Mouse (Mus musculus) liver, embryonic 15.5 days (tissue): ENCODE data around the gene Diaph2. TPM values are rescaled to one million over a fixed set of nuclear protein-coding genes. Genes with fewer than 3 reads are reported as not detected.
A peak's percentile ranks its signal among the peaks of the same experiment; 100 is the strongest.
"Not testable (repeated sequence)": the region's sequence is repeated elsewhere in the genome, so short reads cannot be mapped to it uniquely, and the experiment has no call there.

Experiments
- ATAC-seq: fragments of 200-750 bp; cut with Nextera tagmentation; 2 replicates; pipeline ENCODE4 v1.8.0; 2017; ENCODE audit warnings: moderate number of reproducible peaks, mild to moderate bottlenecking, moderate library complexity; ENCODE audit not compliant: insufficient read depth
- H3K27ac ChIP-seq: fragments of 300-500 bp; sonication (generic); replicated peaks from 2 replicates; pipeline ENCODE4 v1.5.1; 2015; ENCODE audit warnings: mild to moderate bottlenecking, inconsistent platforms
- H3K27me3 ChIP-seq: fragments of 300-500 bp; sonication (generic); 2 replicates; pipeline ENCODE4 v1.6.1; 2015; ENCODE audit warnings: mild to moderate bottlenecking, inconsistent platforms
- H3K36me3 ChIP-seq: fragments of 300-500 bp; sonication (generic); replicated peaks from 2 replicates; pipeline ENCODE4 v1.6.1; 2015; ENCODE audit warnings: moderate library complexity, mild to moderate bottlenecking, inconsistent platforms
- H3K4me1 ChIP-seq: fragments of 300-500 bp; sonication (generic); replicated peaks from 2 replicates; pipeline ENCODE4 v1.6.1; 2015; ENCODE audit warnings: inconsistent platforms
- H3K4me2 ChIP-seq: fragments of 300-500 bp; sonication (generic); 2 replicates; pipeline ENCODE4 v1.6.1; 2015; ENCODE audit warnings: moderate library complexity, mild to moderate bottlenecking, inconsistent platforms
- H3K4me3 ChIP-seq: fragments of 300-500 bp; sonication (generic); replicated peaks from 2 replicates; pipeline ENCODE4 v1.5.1; 2015; ENCODE audit warnings: mild to moderate bottlenecking, inconsistent platforms
- H3K9ac ChIP-seq: fragments of 300-500 bp; sonication (generic); 2 replicates; pipeline ENCODE4 v1.6.1; 2015; ENCODE audit warnings: moderate library complexity, mild to moderate bottlenecking, inconsistent platforms
- H3K9me3 ChIP-seq: fragments of 300-500 bp; sonication (generic); replicated peaks from 2 replicates; pipeline ENCODE4 v1.6.1; 2016; ENCODE audit warnings: inconsistent platforms
- WGBS: fragments of 180-500 bp; shearing (Covaris S2); methylation state at CpG from one replicate; pipeline ENCODE4 v1.1.7; 2015; ENCODE audit warnings: mixed read lengths; ENCODE audit not compliant: insufficient replicate concordance; 5-methylcytosine and 5-hydroxymethylcytosine counted together
- polyA plus RNA-seq: library from polyadenylated mRNA; unstranded; fragments of >200 nt; fragmentation: Nextera tagmentation; extraction: Ambion mirVana; gene quantifications from 2 replicates; pipeline ENCODE4 v1.2.1, GENCODE M21; 2015

Diaph2 gene
- polyA plus RNA-seq, 1 experiment from 2014 or later, result 1.5 TPM

GRCm38 (mm10) chrX:129756606-129757005, 7.1 kb downstream of the Diaph2 start:
- H3K4me2 ChIP-seq, result no peak overlapping the region
- no peaks in the 10 kb centered on the region for H3K9me3 ChIP-seq
- no peak for ATAC-seq

GRCm38 (mm10) chrX:129762649-129763048, 13.1 kb downstream of the Diaph2 start:
- Histone ChIP-seq H3K27ac (no peak overlapping the region), H3K4me2 (no peak overlapping the region), H3K27me3 (no peaks in the 10 kb centered on the region), H3K36me3 (no peaks in the 10 kb centered on the region), H3K4me1 (no peaks in the 10 kb centered on the region), H3K9ac (no peak overlapping the region), H3K4me3 (no peak overlapping the region), H3K9me3 (no peaks in the 10 kb centered on the region)
- no peak for ATAC-seq
- WGBS, result 63% methylated on average over 2 of the region's 2 CpGs

More at GRCm38 (mm10) chrX:129756606-129757005, 7.1 kb downstream of the Diaph2 start:
- no peaks in the 10 kb centered on the region for H3K27me3 ChIP-seq
- no peaks in the 10 kb centered on the region for H3K4me1 ChIP-seq
- no peak overlapping the region for H3K4me3 ChIP-seq
- no peak overlapping the region for H3K9ac ChIP-seq
- no peak overlapping the region for H3K27ac ChIP-seq
- no peaks in the 10 kb centered on the region for H3K36me3 ChIP-seq

- Histone ChIP-seq H3K4me2 (no peak overlapping the region), H3K9ac (no peak overlapping the region), H3K4me3 (no peak overlapping the region), H3K4me1 (no peaks in the 10 kb centered on the region), H3K9me3 (no peaks in the 10 kb centered on the region), H3K36me3 (no peaks in the 10 kb centered on the region), H3K27me3 (no peaks in the 10 kb centered on the region), H3K27ac (no peak overlapping the region)
- ATAC-seq, result no peak
- 54% methylated on average over 2 of the region's 2 CpGs for WGBS
These were observed 15.8 kb downstream of the Diaph2 start for GRCm38 (mm10) chrX:129765378-129765777.

GRCm38 (mm10) chrX:129766811-129767210, 17.3 kb downstream of the Diaph2 start:
- Histone ChIP-seq H3K4me3 (no peak overlapping the region), H3K4me1 (no peaks in the 10 kb centered on the region), H3K4me2 (no peak overlapping the region), H3K9me3 (no peaks in the 10 kb centered on the region), H3K9ac (no peak overlapping the region), H3K36me3 (no peaks in the 10 kb centered on the region), H3K27ac (no peak overlapping the region), H3K27me3 (no peaks in the 10 kb centered on the region)
- ATAC-seq, result no peak
- 8% methylated on average over 1 of the region's 1 CpGs for WGBS

GRCm38 (mm10) chrX:129770625-129771024, 21.1 kb downstream of the Diaph2 start:
- Histone ChIP-seq H3K36me3 (no peaks in the 10 kb centered on the region), H3K27ac (no peak overlapping the region), H3K4me3 (no peak overlapping the region), H3K27me3 (no peaks in the 10 kb centered on the region), H3K4me2 (no peak overlapping the region), H3K9me3 (no peaks in the 10 kb centered on the region), H3K4me1 (no peaks in the 10 kb centered on the region), H3K9ac (no peak overlapping the region)
- ATAC-seq, result no peak
- 55% methylated on average over 2 of the region's 2 CpGs for WGBS

- Histone ChIP-seq H3K4me3 (no peak overlapping the region), H3K4me2 (no peak overlapping the region), H3K36me3 (no peaks in the 10 kb centered on the region), H3K27me3 (no peaks in the 10 kb centered on the region), H3K9me3 (no peaks in the 10 kb centered on the region), H3K4me1 (no peaks in the 10 kb centered on the region), H3K27ac (no peak overlapping the region), H3K9ac (no peak overlapping the region)
- 59% methylated on average over 11 of the region's 11 CpGs for WGBS
- ATAC-seq, result no peak
These were observed 24.2 kb downstream of the Diaph2 start for GRCm38 (mm10) chrX:129773556-129774255.

GRCm38 (mm10) chrX:129774478-129774877, 24.9 kb downstream of the Diaph2 start:
- ATAC-seq, result no peak
- no peak overlapping the region for H3K27ac ChIP-seq
- H3K27me3 ChIP-seq, result no peaks in the 10 kb centered on the region
- no peak overlapping the region for H3K9ac ChIP-seq
- no peak overlapping the region for H3K4me2 ChIP-seq
- H3K4me3 ChIP-seq, result no peak overlapping the region
- H3K4me1 ChIP-seq, result no peaks in the 10 kb centered on the region
- no peaks in the 10 kb centered on the region for H3K36me3 ChIP-seq
- 43% methylated on average over 3 of the region's 3 CpGs for WGBS
- no peaks in the 10 kb centered on the region for H3K9me3 ChIP-seq

- ATAC-seq, result no peak
- no peak overlapping the region for H3K4me3 ChIP-seq
- no peaks in the 10 kb centered on the region for H3K36me3 ChIP-seq
- H3K9me3 ChIP-seq, result no peaks in the 10 kb centered on the region
- no peaks in the 10 kb centered on the region for H3K4me1 ChIP-seq
- no peak overlapping the region for H3K9ac ChIP-seq
- H3K4me2 ChIP-seq, result no peak overlapping the region
- no peaks in the 10 kb centered on the region for H3K27me3 ChIP-seq
- no peak overlapping the region for H3K27ac ChIP-seq
- WGBS, result 31% methylated on average over 1 of the region's 1 CpGs
These were observed 27.2 kb downstream of the Diaph2 start for GRCm38 (mm10) chrX:129776761-129777160.

- no peaks in the 10 kb centered on the region for H3K36me3 ChIP-seq
- H3K4me2 ChIP-seq, result no peak overlapping the region
- ATAC-seq, result no peak
- H3K4me3 ChIP-seq, result no peak overlapping the region
- H3K4me1 ChIP-seq, result no peaks in the 10 kb centered on the region
- no peak overlapping the region for H3K9ac ChIP-seq
- H3K9me3 ChIP-seq, result no peaks in the 10 kb centered on the region
- no peak overlapping the region for H3K27ac ChIP-seq
- H3K27me3 ChIP-seq, result no peaks in the 10 kb centered on the region
- 27% methylated on average over 4 of the region's 4 CpGs for WGBS
These were observed 27.9 kb downstream of the Diaph2 start for GRCm38 (mm10) chrX:129777404-129777962.

- Histone ChIP-seq H3K4me1 (no peaks in the 10 kb centered on the region), H3K4me3 (no peak overlapping the region), H3K9me3 (no peaks in the 10 kb centered on the region), H3K27ac (no peak overlapping the region), H3K36me3 (no peaks in the 10 kb centered on the region), H3K4me2 (no peak overlapping the region), H3K27me3 (no peaks in the 10 kb centered on the region), H3K9ac (no peak overlapping the region)
- ATAC-seq, result no peak
- 37% methylated on average over 2 of the region's 2 CpGs for WGBS
These were observed 32.3 kb downstream of the Diaph2 start for GRCm38 (mm10) chrX:129781844-129782243.

GRCm38 (mm10) chrX:129784062-129784461, 34.5 kb downstream of the Diaph2 start:
- peak; percentile 34; the same call in 1 of the 2 replicates for ATAC-seq
- no peaks in the 10 kb centered on the region for H3K36me3 ChIP-seq

GRCm38 (mm10) chrX:129799920-129800319, 50.4 kb downstream of the Diaph2 start:
- H3K4me1 ChIP-seq, H3K27ac ChIP-seq, H3K4me2 ChIP-seq, H3K4me3 ChIP-seq, H3K36me3 ChIP-seq, H3K9me3 ChIP-seq, ATAC-seq, H3K9ac ChIP-seq, H3K27me3 ChIP-seq: not testable (repeated sequence)
- WGBS, result 73% methylated on average over 2 of the region's 2 CpGs

More at GRCm38 (mm10) chrX:129784062-129784461, 34.5 kb downstream of the Diaph2 start:
- Histone ChIP-seq H3K4me2 (no peak overlapping the region), H3K4me1 (no peaks in the 10 kb centered on the region), H3K27me3 (no peaks in the 10 kb centered on the region), H3K9ac (no peak overlapping the region), H3K9me3 (no peaks in the 10 kb centered on the region), H3K4me3 (no peak overlapping the region), H3K27ac (no peak overlapping the region)
- WGBS, result 51% methylated on average over 5 of the region's 5 CpGs
